8 mouse cellular contexts compared by ENCODE assay signal in the genomic region with DNA sequence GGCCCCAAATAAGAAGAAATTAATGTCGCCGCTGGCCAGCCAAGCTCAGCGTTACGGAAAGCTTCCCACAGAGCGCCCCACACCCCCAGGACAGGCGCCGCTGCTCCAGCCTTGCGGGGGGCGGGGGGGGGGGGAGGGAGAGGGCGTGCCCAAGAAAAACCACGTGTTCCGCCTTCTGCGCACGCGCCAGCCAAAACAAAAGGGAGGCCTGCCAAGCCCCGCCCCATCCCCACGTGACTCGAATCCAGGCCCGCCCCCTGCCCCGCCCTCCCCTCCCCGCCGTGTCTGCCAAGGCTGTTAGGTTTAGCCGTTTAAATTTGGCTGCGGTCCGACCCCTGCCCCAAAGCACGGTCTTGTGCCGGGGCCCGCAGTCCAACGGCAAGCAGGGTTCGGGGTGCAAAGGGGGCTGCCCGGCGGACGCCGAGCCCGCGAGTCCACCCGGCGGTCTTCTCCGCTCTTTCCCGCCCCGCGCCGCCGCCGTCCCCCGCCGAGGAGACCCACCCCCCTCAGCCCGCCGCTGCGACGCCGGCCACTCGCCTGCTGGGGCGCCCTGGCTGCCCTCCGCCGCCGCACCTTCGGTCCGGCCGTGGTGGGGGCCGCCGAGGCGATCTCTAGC. TPM values are rescaled to one million over a fixed set of nuclear protein-coding genes. Genes with fewer than 3 reads are reported as not detected.
A peak's percentile ranks its signal among the peaks of the same experiment; 100 is the strongest.
DNase-seq lines count a peak whose midpoint lies in the region; ATAC-seq and TF ChIP-seq lines count a peak whose summit lies in the region.

No protein-coding gene starts in this region.

- ATAC-seq in lung, embryonic 16.5 days (ENCODE audit: low read depth) = peak; percentile 87

- no peaks in the 10 kb centered on the region for H3K36me3 ChIP-seq in hindbrain, embryonic 10.5 days
- H3K36me3 ChIP-seq in lung, embryonic 16.5 days (ENCODE audit: control insufficient read depth, insufficient read depth, low read length) = no peaks in the 10 kb centered on the region
- H3K36me3 ChIP-seq in thymus, adult 2 months (ENCODE audit: control insufficient read depth, insufficient read depth, low read length) = no peaks in the 10 kb centered on the region

- TF ChIP-seq CTCF in thymus, adult 2 months (IDR thresholded peaks at IDR 0.05; ENCODE audit: borderline replicate concordance, control insufficient read depth, extremely low read depth, insufficient read depth, low read length, poor library complexity) = peak; percentile 23; the same call in 1 of the 2 replicates

- under 1% methylated on average over 61 of the region's 63 CpGs for WGBS in hindbrain, embryonic 10.5 days
- WGBS in lung, embryonic 16.5 days = 0% methylated on average over 27 of the region's 63 CpGs
- WGBS in thymus, adult 2 months = under 1% methylated on average over 60 of the region's 63 CpGs

- H3K27me3 ChIP-seq in hindbrain, embryonic 10.5 days (ENCODE audit: insufficient read depth, poor library complexity, severe bottlenecking) = peaks cover 21% of the 10 kb centered on the region
- no peaks in the 10 kb centered on the region for H3K27me3 ChIP-seq in lung, embryonic 16.5 days (ENCODE audit: control insufficient read depth, insufficient read depth, low read depth, low read length)
- no peaks in the 10 kb centered on the region for H3K27me3 ChIP-seq in thymus, adult 2 months (ENCODE audit: control insufficient read depth, insufficient read depth, low read length)

- DNase-seq in MN1 (ENCODE audit: low spot score) = peak; percentile 92
- peak; percentile 96 for DNase-seq in cerebellum, adult 8-10 months
- DNase-seq in forelimb bud, embryonic 11.5 days (ENCODE audit: low read depth, low spot score) = peak; percentile 90
- peak; percentile 97 for DNase-seq in hindbrain, embryonic 10.5 days (ENCODE audit: low spot score)
- peak; percentile 90 for DNase-seq in layer of hippocampus, adult 9-11 months
- peak; percentile 84 for DNase-seq in ovary, adult 18-20 months (ENCODE audit: low spot score)
- peak; percentile 87 for DNase-seq in thymus, adult 2 months

- H3K27ac ChIP-seq in hindbrain, embryonic 10.5 days = peak overlapping the region; percentile 99
- H3K27ac ChIP-seq in lung, embryonic 16.5 days (ENCODE audit: low read length) = peak overlapping the region; percentile 97
- H3K27ac ChIP-seq in thymus, adult 2 months (ENCODE audit: control insufficient read depth, insufficient read depth, low read length) = peak overlapping the region; percentile 89

- peak overlapping the region; percentile 93 for H3K9ac ChIP-seq in lung, embryonic 16.5 days (ENCODE audit: low read length)

- H3K9me3 ChIP-seq in hindbrain, embryonic 10.5 days = no peaks in the 10 kb centered on the region
- H3K9me3 ChIP-seq in lung, embryonic 16.5 days (ENCODE audit: control insufficient read depth, low read length) = no peaks in the 10 kb centered on the region

- peak overlapping the region; percentile 83 for H3K4me2 ChIP-seq in lung, embryonic 16.5 days (ENCODE audit: low read depth, low read length)

- peaks cover 16% of the 10 kb centered on the region for H3K4me1 ChIP-seq in hindbrain, embryonic 10.5 days (replicated peaks)
- H3K4me1 ChIP-seq in lung, embryonic 16.5 days (replicated peaks; ENCODE audit: control insufficient read depth, insufficient read depth, low read length) = peaks cover 10% of the 10 kb centered on the region
- peaks cover 8% of the 10 kb centered on the region for H3K4me1 ChIP-seq in thymus, adult 2 months (replicated peaks; ENCODE audit: control insufficient read depth, insufficient read depth, low read length)

- peak; percentile 67 for TF ChIP-seq POLR2A in thymus, adult 2 months (IDR thresholded peaks at IDR 0.05; ENCODE audit: control insufficient read depth, extremely low read depth, insufficient read depth, low read length, poor library complexity)

- H3K4me3 ChIP-seq in hindbrain, embryonic 10.5 days = peak overlapping the region; percentile 84
- H3K4me3 ChIP-seq in lung, embryonic 16.5 days (ENCODE audit: low read length) = peak overlapping the region; percentile 74
- H3K4me3 ChIP-seq in thymus, adult 2 months (ENCODE audit: control insufficient read depth, insufficient read depth, low read length) = peak overlapping the region; percentile 69

RNA-seq across cellular contexts. Expression of gene Kansl1l, which starts 0.4 kb away (rescaled TPM):
- polyA plus RNA-seq in hindbrain, embryonic 10.5 days (2016; fragmentation: Nextera tagmentation; extraction: Ambion mirVana) = 9.9 and 11.3 TPM in 2 replicates
- 23.4 and 24.4 TPM in 2 replicates for polyA plus RNA-seq in lung, embryonic 16.5 days (2015; fragmentation: Nextera tagmentation; extraction: Ambion mirVana)
- polyA plus RNA-seq in thymus, adult 2 months (2012; rRNA removed) = 11.5 and 13.1 TPM in 2 replicates

RNA-seq across cellular contexts. Expression of gene Acadl, which starts 46.1 kb away (rescaled TPM):
- 40.9 and 43.7 TPM in 2 replicates for polyA plus RNA-seq in hindbrain, embryonic 10.5 days (2016; fragmentation: Nextera tagmentation; extraction: Ambion mirVana)
- 192 and 197 TPM in 2 replicates for polyA plus RNA-seq in lung, embryonic 16.5 days (2015; fragmentation: Nextera tagmentation; extraction: Ambion mirVana)
- 28.9 and 29.2 TPM in 2 replicates for polyA plus RNA-seq in thymus, adult 2 months (2012; rRNA removed)

Comparison
In these comparisons a context has a peak if more than half of its experiments do, and no peak if none do; other contexts are left out.
1. Peak in every context shown above with its lines: DNase-seq, ATAC-seq, H3K4me3 ChIP-seq and H3K27ac ChIP-seq.